Mouse (Mus musculus): ENCODE results near the gene Slc44a5.
A peak's percentile ranks its signal among the peaks of the same experiment; 100 is the strongest.
"Not testable (repeated sequence)": the region's sequence is repeated elsewhere in the genome, so short reads cannot be mapped to it uniquely, and the experiment has no call there.

Gene Slc44a5

GRCm38 (mm10) chr3:154251486-154251885 is 278.2 kb downstream of the Slc44a5 start:
- no peak for DNase-seq

- no peak for DNase-seq
Measured at GRCm38 (mm10) chr3:154252219-154252618, 279.0 kb downstream of the Slc44a5 start.

GRCm38 (mm10) chr3:154254187-154254586 is 281.0 kb downstream of the Slc44a5 start:
- not testable (repeated sequence) for DNase-seq

- DNase-seq = no peak
Measured at GRCm38 (mm10) chr3:154257312-154257711, 284.1 kb downstream of the Slc44a5 start.

- DNase-seq = no peak
Measured at GRCm38 (mm10) chr3:154268313-154268712, 295.1 kb downstream of the Slc44a5 start.

- DNase-seq = peak; percentile 63 to 77
Measured at GRCm38 (mm10) chr3:154269757-154270366, 296.6 kb downstream of the Slc44a5 start.

- no peak for DNase-seq
Measured at GRCm38 (mm10) chr3:154274681-154275080, 301.4 kb downstream of the Slc44a5 start.

- DNase-seq = no peak
Measured at GRCm38 (mm10) chr3:154284260-154284659, 311.0 kb downstream of the Slc44a5 start.

- DNase-seq = no peak
Measured at GRCm38 (mm10) chr3:154285351-154285750, 312.1 kb downstream of the Slc44a5 start.

GRCm38 (mm10) chr3:154287217-154287616 is 314.0 kb downstream of the Slc44a5 start:
- no peak for DNase-seq

GRCm38 (mm10) chr3:154288429-154289069 is 315.3 kb downstream of the Slc44a5 start:
- DNase-seq = no peak

GRCm38 (mm10) chr3:154290351-154290750 is 317.1 kb downstream of the Slc44a5 start:
- no peak for DNase-seq

- DNase-seq = no peak
Measured at GRCm38 (mm10) chr3:154292126-154292525, 318.9 kb downstream of the Slc44a5 start.

- no peak for DNase-seq
Measured at GRCm38 (mm10) chr3:154293839-154294490, 320.7 kb downstream of the Slc44a5 start.

- DNase-seq = no peak
Measured at GRCm38 (mm10) chr3:154294924-154295834, 321.9 kb downstream of the Slc44a5 start.

GRCm38 (mm10) chr3:154297499-154297898 is 324.3 kb downstream of the Slc44a5 start:
- no peak for DNase-seq

- DNase-seq = no peak
Measured at GRCm38 (mm10) chr3:154298490-154298889, 325.3 kb downstream of the Slc44a5 start.

- DNase-seq = no peak
Measured at GRCm38 (mm10) chr3:154300006-154300405, 326.8 kb downstream of the Slc44a5 start.

GRCm38 (mm10) chr3:154301102-154301501 is 327.9 kb downstream of the Slc44a5 start:
- DNase-seq = no peak

- DNase-seq = no peak
Measured at GRCm38 (mm10) chr3:154305163-154305884, 332.1 kb downstream of the Slc44a5 start.

GRCm38 (mm10) chr3:154317651-154318248 is 344.5 kb downstream of the Slc44a5 start:
- DNase-seq = no peak
